Mouse (Mus musculus) layer of hippocampus, adult 2 months (tissue): ENCODE measurements at regions not wholly inside any gene's neighbourhood (a gene's known extent, or its start where the extent isn't known, plus 50 kb on each side); places are given as distances from the start of the nearest gene placed in this dataset.

Experiments used
- DNase-seq, 2 experiments: peaks; one replicate each; pipeline ENCODE4 v3.0.0; 2022; ENCODE audit warnings: low spot score in 2 of 2
- H3K27ac ChIP-seq: fragments of 200-600 bp; 2 replicates; pipeline ENCODE4 v1.8.1; 2022
- H3K4me3 ChIP-seq: fragments of 200-600 bp; 2 replicates; pipeline ENCODE4 v1.8.1; 2022; ENCODE audit warnings: mild to moderate bottlenecking
- CTCF ChIP-seq: fragments of 200-600 bp; conservative IDR thresholded peaks from 2 replicates; pipeline ENCODE4 v1.8.1; 2022; ENCODE audit warnings: antibody characterized with exemption, mild to moderate bottlenecking, moderate library complexity

DNA sequence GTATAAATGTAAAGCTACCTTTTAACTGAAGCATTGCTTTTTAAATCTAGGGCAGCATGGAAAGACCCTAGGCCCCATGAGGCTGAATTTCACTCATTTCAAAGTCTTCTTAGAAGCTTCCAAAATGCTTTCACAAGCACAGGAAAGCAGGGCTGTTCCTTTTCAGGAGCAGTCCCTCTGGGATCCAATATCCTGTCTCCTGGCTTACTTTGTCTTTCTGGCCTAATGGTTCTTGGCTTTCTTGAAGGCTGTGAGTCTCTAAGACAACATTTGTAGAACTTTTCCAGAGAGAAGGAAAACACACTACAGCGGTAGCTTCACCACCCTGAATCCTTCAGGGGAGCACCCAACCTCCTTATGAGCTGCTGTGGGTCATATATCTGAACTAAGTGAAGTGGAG is 157.2 kb upstream of the Klf4 start:
- no peak for TF ChIP-seq CTCF
- DNase-seq: no peak
- H3K4me3 ChIP-seq: no peak overlapping the region
- peak overlapping the region; percentile 53; the same call in 1 of the 2 replicates for H3K27ac ChIP-seq

DNA sequence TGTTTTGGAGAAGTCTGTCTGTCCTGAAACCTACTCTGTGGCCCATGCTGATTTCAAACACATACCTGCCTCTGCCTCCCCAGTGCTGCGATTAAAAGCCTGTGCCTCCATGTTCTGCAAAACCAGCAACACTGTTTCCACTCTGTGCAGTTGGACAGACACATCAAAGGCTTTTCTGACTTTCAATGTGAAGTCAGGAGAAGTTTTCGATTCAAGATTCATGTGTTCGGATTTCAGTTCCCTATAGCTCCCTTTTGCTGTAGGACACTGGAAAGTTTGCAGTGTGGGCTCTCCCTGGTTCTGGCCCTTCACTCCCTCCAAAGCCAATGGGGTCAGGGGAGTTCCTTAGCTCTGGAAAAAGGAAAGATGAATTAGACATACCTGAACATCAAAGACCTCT is 154.5 kb upstream of the Klf4 start:
- TF ChIP-seq CTCF: no peak
- no peak for DNase-seq
- Histone ChIP-seq H3K4me3 (no peak overlapping the region), H3K27ac (no peak overlapping the region)

DNA sequence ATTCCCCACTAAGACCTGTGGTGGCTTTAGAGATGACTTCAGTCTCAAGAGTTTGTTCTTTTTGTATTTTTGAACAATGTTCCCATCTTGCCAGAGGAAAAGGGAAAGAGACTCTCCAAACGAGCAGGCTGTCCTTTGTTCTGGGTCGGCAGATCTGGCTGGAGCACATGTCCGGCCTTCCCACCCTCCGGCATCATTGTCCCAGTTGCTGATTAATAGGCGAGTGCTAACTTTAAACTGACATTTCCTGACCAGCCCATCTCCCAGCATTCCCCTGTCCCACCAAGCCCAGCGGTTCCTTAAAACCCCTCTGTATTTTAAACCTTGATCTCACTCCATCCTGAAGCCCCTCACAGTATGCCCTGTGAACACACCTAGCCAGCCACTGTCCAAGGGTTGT is 140.0 kb upstream of the Klf4 start:
- no peak for TF ChIP-seq CTCF
- H3K27ac ChIP-seq: peak overlapping the region; percentile 36; the same call in 1 of the 2 replicates

DNA sequence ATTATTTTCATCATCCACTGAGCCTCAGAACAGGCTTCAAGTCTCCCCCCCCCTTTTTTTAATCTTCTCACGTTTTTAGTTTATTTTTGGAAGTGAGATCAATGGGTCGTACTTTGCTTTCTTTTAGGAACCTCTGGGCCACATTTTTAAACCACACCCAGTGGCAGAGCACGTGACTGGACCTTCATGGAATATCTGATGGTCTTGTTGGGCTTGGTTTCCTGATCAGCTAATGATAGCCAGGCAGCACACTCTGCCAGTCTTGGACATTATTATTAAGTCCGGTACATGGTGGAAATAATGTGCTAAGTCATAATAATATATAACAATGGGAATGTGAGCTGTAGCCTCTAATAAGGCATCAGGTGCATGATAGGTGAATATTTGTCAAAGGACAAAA is 138.0 kb upstream of the Klf4 start:
- no peak for TF ChIP-seq CTCF
- DNase-seq: no peak
- Histone ChIP-seq H3K27ac (no peak overlapping the region), H3K4me3 (no peak overlapping the region)

More for the DNA sequence above, 140.0 kb upstream of the Klf4 start:
- no peak for DNase-seq
- no peak overlapping the region for H3K4me3 ChIP-seq

DNA sequence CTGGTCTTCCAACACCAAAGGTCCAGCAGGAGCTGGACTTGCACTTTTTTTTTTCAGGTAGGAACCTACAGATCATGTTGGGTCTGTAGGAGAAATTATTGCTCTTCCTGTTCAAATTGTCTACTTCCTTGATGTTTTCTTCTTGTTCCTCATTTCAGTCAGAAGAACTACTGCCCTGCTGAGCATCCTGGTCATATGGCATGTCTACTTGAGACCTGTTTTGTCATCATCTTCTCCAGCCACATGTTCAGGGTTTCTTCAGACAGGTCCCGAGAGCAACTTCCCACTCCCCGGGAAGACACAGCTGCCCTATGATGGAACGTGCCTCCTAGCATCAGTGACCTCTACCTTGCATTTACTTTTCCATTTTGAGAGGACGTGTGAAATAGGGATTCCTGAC is 132.6 kb upstream of the Klf4 start:
- no peak for TF ChIP-seq CTCF
- DNase-seq: no peak
- H3K4me3 ChIP-seq: no peak overlapping the region

DNA sequence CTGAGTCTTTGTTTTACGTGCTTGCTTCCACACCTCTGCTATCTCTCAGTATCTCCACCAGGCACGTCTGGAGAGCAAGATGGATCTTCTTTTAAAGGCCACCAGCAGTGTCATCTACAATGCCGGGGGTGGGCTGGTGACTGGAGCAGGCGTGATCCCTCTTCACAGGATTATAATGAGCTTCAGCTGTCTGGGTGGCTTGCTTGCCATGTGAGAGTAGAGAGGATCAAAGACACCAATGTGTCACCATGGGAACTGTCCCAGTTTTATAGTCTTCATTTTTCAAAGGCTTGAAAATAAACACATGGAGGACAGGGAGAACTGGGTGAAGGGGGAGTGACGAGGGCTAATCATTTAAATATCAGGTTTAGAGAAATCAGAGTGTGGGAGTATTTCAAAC is 131.6 kb upstream of the Klf4 start:
- peak; percentile 34 to 43 for DNase-seq
- H3K27ac ChIP-seq: peak overlapping the region; percentile 54; the same call in 1 of the 2 replicates
- no peak overlapping the region for H3K4me3 ChIP-seq
- no peak for TF ChIP-seq CTCF

More for the DNA sequence above, 132.6 kb upstream of the Klf4 start:
- H3K27ac ChIP-seq: no peak overlapping the region

DNA sequence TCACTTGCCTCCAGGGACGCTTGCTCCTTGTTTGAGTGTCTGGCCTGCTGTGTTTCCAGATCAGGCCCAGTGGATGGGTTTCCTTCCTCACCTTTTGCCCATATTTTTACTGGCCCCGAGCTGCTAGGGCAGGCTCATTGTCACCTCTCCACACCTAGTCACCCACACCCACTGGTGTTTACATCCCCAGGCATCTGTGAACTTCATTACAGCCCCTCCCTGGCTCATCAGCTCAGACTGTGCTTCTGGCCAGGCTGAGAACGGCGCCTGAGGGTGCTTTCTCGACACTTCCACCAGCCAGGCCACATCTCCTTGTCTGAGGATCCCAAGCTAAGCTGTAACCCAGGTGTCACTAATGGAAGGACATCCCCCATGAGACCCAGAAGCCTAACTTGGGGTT is 129.8 kb upstream of the Klf4 start:
- no peak overlapping the region for H3K27ac ChIP-seq
- DNase-seq: no peak
- TF ChIP-seq CTCF: no peak
- H3K4me3 ChIP-seq: no peak overlapping the region

DNA sequence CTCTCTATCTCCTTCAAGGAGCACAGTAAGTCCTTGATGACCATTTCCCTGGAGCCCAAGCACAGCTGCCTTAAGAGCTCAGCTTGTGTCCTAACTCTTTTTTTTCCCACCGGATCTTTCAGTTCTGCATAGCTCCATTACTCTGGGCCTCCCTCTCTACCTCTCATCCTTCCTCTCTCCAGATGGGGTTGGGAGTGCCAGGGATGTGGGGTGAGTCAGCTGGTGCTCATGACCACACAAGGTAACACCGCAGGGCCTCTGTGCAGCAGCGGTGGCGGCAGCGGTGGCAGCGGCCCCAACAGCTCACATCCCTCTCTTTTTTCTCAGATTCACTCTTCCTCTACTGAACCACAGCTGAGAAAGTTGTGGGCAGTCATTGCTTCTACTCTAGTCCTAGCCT is 126.6 kb upstream of the Klf4 start:
- no peak for DNase-seq
- Histone ChIP-seq H3K4me3 (no peak overlapping the region), H3K27ac (no peak overlapping the region)
- TF ChIP-seq CTCF: no peak

DNA sequence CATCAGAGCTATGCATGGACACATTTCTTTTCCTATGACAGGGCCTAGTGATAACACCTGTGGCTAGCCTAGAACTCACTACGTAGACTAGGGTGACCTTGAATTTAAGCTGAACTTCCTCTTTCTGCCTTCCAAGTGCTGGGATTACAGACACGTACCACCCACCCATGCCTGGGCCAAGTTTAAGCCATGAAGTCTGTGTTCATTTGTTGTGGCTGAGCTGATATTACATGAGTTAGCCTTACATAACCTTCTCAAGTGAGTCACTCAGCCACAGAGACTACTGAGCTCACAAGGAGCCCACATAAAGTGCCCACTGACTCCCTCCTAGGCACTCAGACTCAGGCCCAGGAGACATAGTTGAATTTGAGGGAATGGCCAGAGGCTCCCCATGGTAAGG is 123.1 kb upstream of the Klf4 start:
- H3K27ac ChIP-seq: no peak overlapping the region
- H3K4me3 ChIP-seq: no peak overlapping the region
- TF ChIP-seq CTCF: no peak
- no peak for DNase-seq

DNA sequence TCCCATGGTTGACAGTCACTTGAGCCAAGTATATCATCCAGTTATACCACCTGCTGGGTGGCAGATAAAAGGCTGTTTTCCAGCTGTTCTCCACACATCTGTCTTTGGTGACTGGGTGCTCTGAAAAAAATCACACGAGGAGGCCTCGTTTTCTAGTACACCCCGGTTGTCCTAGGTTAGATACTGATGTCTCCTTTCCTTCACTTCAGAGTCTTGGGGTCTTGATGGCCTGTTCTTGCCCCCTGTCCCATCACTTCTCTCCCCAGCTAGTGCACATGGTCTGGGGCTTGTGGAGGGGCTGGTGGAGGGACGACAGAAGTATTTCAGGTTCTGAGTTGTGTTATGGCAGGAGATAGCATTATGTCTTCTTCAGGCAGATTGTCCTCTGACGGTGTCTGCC is 120.4 kb upstream of the Klf4 start:
- Histone ChIP-seq H3K4me3 (no peak overlapping the region), H3K27ac (peak overlapping the region; percentile 92)
- TF ChIP-seq CTCF: no peak
- DNase-seq: no peak

DNA sequence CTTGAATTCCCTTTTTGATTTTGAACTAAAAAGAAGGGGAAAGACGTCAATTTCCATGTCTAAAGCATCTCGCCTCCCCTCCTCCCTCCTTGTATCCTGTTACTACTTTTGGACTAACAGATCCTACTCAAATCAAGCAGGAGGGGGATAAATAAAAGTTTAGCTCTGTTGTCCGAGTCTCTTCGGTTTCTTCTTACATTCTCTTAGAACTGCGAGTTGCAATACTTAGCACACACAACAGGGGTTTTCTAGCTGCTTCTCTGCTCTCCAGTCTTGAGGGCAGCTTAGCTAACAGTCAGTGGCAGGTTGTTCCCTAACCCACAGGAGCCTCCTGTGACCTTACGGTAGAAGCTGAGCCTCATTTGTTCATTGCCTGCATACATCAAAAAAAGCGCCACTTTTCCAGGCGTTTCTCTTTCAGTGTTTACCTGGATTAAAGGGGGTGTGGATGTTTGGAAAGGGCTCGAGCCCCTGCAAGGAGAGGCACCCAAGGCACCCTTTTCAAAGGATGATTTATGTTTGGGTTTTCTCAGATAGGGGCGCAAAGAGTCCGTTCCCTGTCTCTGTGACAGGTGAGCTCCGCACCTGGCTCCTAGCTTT is 119.6 kb upstream of the Klf4 start:
- Histone ChIP-seq H3K27ac (peak overlapping the region; percentile 92), H3K4me3 (peak overlapping the region; percentile 55)
- TF ChIP-seq CTCF: peak; percentile 62
- no peak for DNase-seq

DNA sequence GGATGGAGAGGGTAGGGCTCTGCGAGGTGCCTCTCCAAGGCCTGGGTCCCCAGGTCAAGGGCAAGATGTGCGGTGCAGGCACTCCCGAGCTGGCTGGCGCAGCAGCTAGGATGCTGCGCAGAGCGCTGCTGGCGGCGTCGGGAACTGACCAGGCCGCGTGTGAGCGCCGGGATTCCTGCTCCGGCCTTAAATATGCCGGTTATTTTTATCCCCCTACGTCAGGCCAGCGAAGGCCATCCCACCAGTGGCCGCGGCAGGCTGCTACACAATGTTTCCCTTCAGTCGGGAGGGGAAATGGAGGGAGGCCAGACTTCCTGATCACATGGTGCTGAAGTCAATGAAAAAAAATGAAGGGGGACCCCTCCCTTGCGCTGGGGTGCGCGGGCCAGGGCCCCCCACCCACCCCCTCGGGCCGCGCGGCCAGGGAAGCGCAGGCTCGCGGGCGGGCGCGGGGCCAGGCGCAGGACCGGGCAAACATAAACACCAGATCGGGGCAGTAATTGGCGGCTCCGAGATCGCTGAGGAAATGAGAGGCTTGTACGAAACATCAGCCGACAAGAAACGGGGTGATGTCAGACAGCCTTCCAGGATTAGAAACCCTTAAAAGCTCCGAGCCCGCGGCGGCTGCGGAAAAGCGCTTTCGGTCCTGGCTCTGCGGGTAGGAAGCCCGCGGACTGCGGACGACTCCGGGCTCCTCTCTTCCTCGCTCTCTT is 118.9 kb upstream of the Klf4 start:
- TF ChIP-seq CTCF: peak; percentile 71
- H3K27ac ChIP-seq: peak overlapping the region; percentile 92
- DNase-seq: peak; percentile 71 to 76
- peak overlapping the region; percentile 55 for H3K4me3 ChIP-seq

DNA sequence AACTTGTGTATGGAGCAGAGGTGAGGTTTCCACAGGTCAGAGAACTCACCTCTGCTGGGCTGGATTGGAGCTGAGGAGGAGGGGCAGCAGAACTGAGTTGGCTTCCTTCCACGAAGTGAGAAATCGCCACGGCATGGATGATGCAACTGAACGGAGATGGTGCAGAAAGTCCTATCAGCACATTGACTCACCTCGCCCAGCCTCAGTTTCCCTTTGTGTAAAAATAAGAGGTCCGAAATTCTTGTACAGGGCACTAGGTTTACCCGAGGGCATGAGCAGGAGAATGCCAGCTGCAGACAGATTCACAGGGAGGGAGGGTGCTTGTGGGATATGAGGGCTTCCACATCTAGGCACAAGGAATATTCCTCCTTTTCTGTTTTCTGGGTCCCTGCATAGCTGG is 117.9 kb upstream of the Klf4 start:
- no peak for TF ChIP-seq CTCF
- no peak overlapping the region for H3K4me3 ChIP-seq
- H3K27ac ChIP-seq: peak overlapping the region; percentile 92
- DNase-seq: no peak

DNA sequence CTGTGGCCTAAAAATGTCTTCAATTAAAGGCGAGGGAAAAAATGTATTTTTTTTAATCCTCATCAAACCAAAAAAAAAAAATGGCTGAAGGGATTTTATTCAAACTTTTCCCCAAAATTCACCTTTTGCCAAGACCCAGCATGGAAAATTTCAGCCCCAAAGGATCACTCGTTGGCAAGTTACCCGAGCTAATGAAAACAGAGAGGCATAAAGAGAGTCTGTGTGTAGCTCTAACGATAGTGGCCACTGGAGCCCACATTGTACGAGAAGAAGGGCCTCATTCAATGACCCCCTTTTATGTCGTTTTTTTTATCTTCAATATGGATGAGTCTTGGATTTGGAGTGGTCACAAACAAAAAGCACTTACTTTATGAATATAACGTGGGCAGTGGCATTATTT is 116.1 kb upstream of the Klf4 start:
- no peak for DNase-seq
- Histone ChIP-seq H3K27ac (no peak overlapping the region), H3K4me3 (no peak overlapping the region)
- TF ChIP-seq CTCF: no peak
